ENCODE assay signal across 10 mouse cellular contexts in the genomic region with DNA sequence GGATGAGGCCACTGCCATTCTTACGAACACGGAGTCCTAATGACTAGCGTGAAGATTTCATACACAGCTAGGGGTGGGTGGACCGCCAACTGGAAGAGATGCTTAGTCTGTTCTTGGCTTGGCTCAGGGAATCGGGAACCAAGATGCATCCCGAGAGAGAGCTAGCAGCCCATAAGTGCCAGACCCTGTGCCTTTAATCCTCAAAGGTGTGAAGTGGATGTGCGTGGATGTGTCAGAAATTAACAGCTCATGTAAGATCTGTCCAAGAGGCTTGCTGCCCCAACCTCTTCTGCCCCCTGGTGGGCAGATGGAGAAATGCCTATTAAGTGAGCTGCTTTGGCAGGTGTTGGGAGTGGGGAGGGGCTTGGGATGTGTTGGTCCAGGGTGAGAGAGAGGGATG. TPM values are rescaled to one million over a fixed set of nuclear protein-coding genes. Genes with fewer than 3 reads are reported as not detected.
DNase-seq lines count a peak whose midpoint lies in the region; ATAC-seq and TF ChIP-seq lines count a peak whose summit lies in the region.
"Had no signal": no experiment of that assay in that cellular context is flagged by ENCODE, and none has a peak within 500 bp of the region (broad histone marks: within the 10 kb centered on the region; RNA-seq: fewer than 3 reads in every experiment).

No protein-coding gene starts in this region.

- no peaks in the 10 kb centered on the region for H3K36me3 ChIP-seq in midbrain, embryonic 10.5 days
- H3K36me3 ChIP-seq in midbrain, embryonic 15.5 days (replicated peaks): no peaks in the 10 kb centered on the region
- H3K36me3 ChIP-seq: heart, embryonic 13.5 days; midbrain, embryonic 12.5 days had no signal

- WGBS in midbrain, embryonic 10.5 days: 64% methylated on average over 7 of the region's 7 CpGs
- WGBS in midbrain, embryonic 15.5 days: 59% methylated on average over 7 of the region's 7 CpGs

- intact Hi-C loops in left cerebral cortex, adult 2 months (cut with DNase I): loop anchor here (1.0 kb wide), 1 partner anchor 39 kb away; no protein-coding TSS in a partner anchor

- peaks cover 10% of the 10 kb centered on the region for H3K27me3 ChIP-seq in midbrain, embryonic 10.5 days (ENCODE audit: low read depth, poor library complexity, severe bottlenecking)
- H3K27me3 ChIP-seq in midbrain, embryonic 15.5 days (replicated peaks): no peaks in the 10 kb centered on the region

- peak; percentile 86 for TF ChIP-seq CTCF in left cerebral cortex, adult 2 months (IDR thresholded peaks at IDR 0.05)

- H3K4me3 ChIP-seq in midbrain, embryonic 10.5 days: no peak overlapping the region
- H3K4me3 ChIP-seq in midbrain, embryonic 15.5 days: no peak overlapping the region
- H3K4me3 ChIP-seq in left cerebral cortex, adult 2 months: no peak overlapping the region
- H3K4me3 ChIP-seq: heart, embryonic 13.5 days; midbrain, embryonic 12.5 days had no signal

- peaks cover 5% of the 10 kb centered on the region; the same call in 1 of the 2 replicates for H3K4me1 ChIP-seq in midbrain, embryonic 10.5 days
- peaks cover 10% of the 10 kb centered on the region; the same call in 1 of the 2 replicates for H3K4me1 ChIP-seq in midbrain, embryonic 15.5 days
- H3K4me1 ChIP-seq: heart, embryonic 13.5 days had no signal

- no peak for ATAC-seq in midbrain, embryonic 15.5 days (replicated peaks)
- peak; percentile 40; the same call in 1 of the 2 replicates for ATAC-seq in neutrophil, adult 5-6 weeks (ENCODE audit: extremely low read depth, insufficient number of reproducible peaks, low FRiP score, poor library complexity, severe bottlenecking)

- no peaks in the 10 kb centered on the region for H3K9me3 ChIP-seq in midbrain, embryonic 10.5 days (replicated peaks)
- no peaks in the 10 kb centered on the region for H3K9me3 ChIP-seq in midbrain, embryonic 15.5 days
- H3K9me3 ChIP-seq: heart, embryonic 13.5 days; midbrain, embryonic 12.5 days had no signal

- no peak overlapping the region for H3K4me2 ChIP-seq in midbrain, embryonic 15.5 days
- H3K4me2 ChIP-seq: heart, embryonic 13.5 days; midbrain, embryonic 12.5 days had no signal

- DNase-seq in midbrain, embryonic 10.5 days (ENCODE audit: low spot score): peak; percentile 59
- peak; percentile 58 for DNase-seq in Muller cell, postnatal 12 days (ENCODE audit: inconsistent ontology term)
- DNase-seq in c-Kit-positive CD71-positive TER-119-negative erythroid progenitor cells, embryonic 14.5 days (ENCODE audit: low read depth): peak; percentile 23
- peak; percentile 64 for DNase-seq in gastrocnemius, postnatal 10 days
- peak; percentile 60 to 61 for DNase-seq in left cerebral cortex, adult 2 months (ENCODE audit: extremely low spot score in 1 of 2, low spot score in 2 of 2)
- DNase-seq in yolk sac, embryonic 10.5 days (ENCODE audit: low spot score): no peak

- H3K27ac ChIP-seq in midbrain, embryonic 10.5 days (replicated peaks): no peak overlapping the region
- no peak overlapping the region for H3K27ac ChIP-seq in midbrain, embryonic 15.5 days
- H3K27ac ChIP-seq in left cerebral cortex, adult 2 months: no peak overlapping the region
- H3K27ac ChIP-seq: heart, embryonic 13.5 days; midbrain, embryonic 12.5 days had no signal

- H3K9ac ChIP-seq in midbrain, embryonic 15.5 days: no peak overlapping the region
- H3K9ac ChIP-seq: heart, embryonic 13.5 days; midbrain, embryonic 12.5 days had no signal

RNA-seq across cellular contexts. Expression of gene Kcnip3, which starts 20.8 kb away (rescaled TPM):
- polyA plus RNA-seq in midbrain, embryonic 10.5 days (2016; fragmentation: Nextera tagmentation; extraction: Ambion mirVana): 1.8 and 2.6 TPM in 2 replicates
- polyA plus RNA-seq in midbrain, embryonic 15.5 days (2015; fragmentation: Nextera tagmentation; extraction: Ambion mirVana): 8.9 and 10.0 TPM in 2 replicates
- total RNA-seq in gastrocnemius, postnatal 10 days (2021): under 1 TPM; 0.49 to 0.59 TPM
- total RNA-seq in left cerebral cortex, adult 2 months (2021): 100 to 1,000 TPM; 114 to 126 TPM
- 0.25 TPM in 1 of 2 replicates, not detected in the other for total RNA-seq in neutrophil, adult 5-6 weeks (2017)

RNA-seq across cellular contexts. Expression of gene Prom2, which starts 40.2 kb away (rescaled TPM):
- polyA plus RNA-seq in midbrain, embryonic 10.5 days (2016; fragmentation: Nextera tagmentation; extraction: Ambion mirVana): 0.28 and 0.43 TPM in 2 replicates
- 0.06 and 0.14 TPM in 2 replicates for polyA plus RNA-seq in midbrain, embryonic 15.5 days (2015; fragmentation: Nextera tagmentation; extraction: Ambion mirVana)
- not detected for total RNA-seq in gastrocnemius, postnatal 10 days (2021)
- total RNA-seq in left cerebral cortex, adult 2 months (2021): 1 to 10 TPM in 1 of 2 experiments, under 1 TPM in 1; 0.16 to 1.2 TPM
- total RNA-seq in neutrophil, adult 5-6 weeks (2017): not detected in 2 replicates

RNA-seq across cellular contexts. Expression of gene Fahd2a, which starts 56.7 kb away (rescaled TPM):
- polyA plus RNA-seq in midbrain, embryonic 10.5 days (2016; fragmentation: Nextera tagmentation; extraction: Ambion mirVana): 23.0 and 27.7 TPM in 2 replicates
- 31.8 and 35.8 TPM in 2 replicates for polyA plus RNA-seq in midbrain, embryonic 15.5 days (2015; fragmentation: Nextera tagmentation; extraction: Ambion mirVana)
- total RNA-seq in gastrocnemius, postnatal 10 days (2021): 10 to 100 TPM; 10.1 to 12.4 TPM
- 10 to 100 TPM; 15.9 to 20.5 TPM for total RNA-seq in left cerebral cortex, adult 2 months (2021)
- total RNA-seq in neutrophil, adult 5-6 weeks (2017): 8.5 and 11.8 TPM in 2 replicates

Comparison
In these comparisons a context has a peak if more than half of its experiments do, and no peak if none do; other contexts are left out.
1. RNA of gene Kcnip3, which starts 20.8 kb away (total RNA-seq): 114 to 126 TPM in left cerebral cortex, adult 2 months; 0.49 to 0.59 TPM in gastrocnemius, postnatal 10 days and 0.25 TPM in neutrophil, adult 5-6 weeks; every median in the first group is over 10 times any median in the second.